In the genomic region with DNA sequence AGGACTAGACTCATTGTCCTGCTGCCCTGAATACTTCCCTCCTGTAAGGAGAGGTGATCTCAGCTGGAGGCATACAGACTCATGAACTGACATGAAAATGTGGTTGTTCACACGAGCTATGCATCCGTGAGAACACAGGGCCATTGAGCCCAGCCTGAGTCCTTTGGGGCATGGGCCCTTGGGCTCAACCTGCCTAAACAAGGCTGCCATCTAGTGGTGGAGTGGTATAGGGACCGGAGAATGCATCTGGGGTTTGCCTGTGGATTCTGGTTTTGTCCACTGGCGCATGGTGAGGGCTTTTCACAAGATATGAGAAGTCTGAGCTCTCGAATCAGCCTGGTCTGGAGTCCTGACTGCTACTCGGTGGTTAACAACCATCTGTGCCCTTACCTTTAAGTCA, we compare ENCODE assay signal across 8 mouse cellular contexts. TPM values are rescaled to one million over a fixed set of nuclear protein-coding genes. Genes with fewer than 3 reads are reported as not detected.
DNase-seq lines count a peak whose midpoint lies in the region; ATAC-seq and TF ChIP-seq lines count a peak whose summit lies in the region.

No protein-coding gene starts in this region.

- TF ChIP-seq CTCF in spleen, adult 2 months (IDR thresholded peaks at IDR 0.05; ENCODE audit: extremely low read depth, insufficient read depth, insufficient read length, insufficient replicate concordance): peak; percentile 93; the same call in 1 of the 2 replicates

- H3K4me3 ChIP-seq in heart, embryonic 11.5 days (ENCODE audit: low read depth, low read length): no peak overlapping the region
- no peak overlapping the region for H3K4me3 ChIP-seq in forebrain, embryonic 10.5 days
- H3K4me3 ChIP-seq in spleen, adult 2 months (ENCODE audit: extremely low read depth, insufficient read depth, insufficient read length): no peak overlapping the region

- no peak for ATAC-seq in heart, embryonic 11.5 days (replicated peaks; ENCODE audit: insufficient number of reproducible peaks, low FRiP score, low TSS enrichment)
- ATAC-seq in megakaryocyte progenitor cell, adult 5-6 weeks (replicated peaks; ENCODE audit: poor library complexity): peak; percentile 98

- no peak overlapping the region for H3K27ac ChIP-seq in heart, embryonic 11.5 days (ENCODE audit: low read depth, low read length)
- no peak overlapping the region for H3K27ac ChIP-seq in forebrain, embryonic 10.5 days
- no peak overlapping the region for H3K27ac ChIP-seq in spleen, adult 2 months (ENCODE audit: insufficient read depth, low read length)

- no peaks in the 10 kb centered on the region for H3K27me3 ChIP-seq in heart, embryonic 11.5 days (ENCODE audit: control insufficient read depth, insufficient read depth, low read length)
- no peaks in the 10 kb centered on the region for H3K27me3 ChIP-seq in forebrain, embryonic 10.5 days (ENCODE audit: poor library complexity, severe bottlenecking)
- H3K27me3 ChIP-seq in spleen, adult 2 months (ENCODE audit: control insufficient read depth, insufficient read depth, low read length): no peaks in the 10 kb centered on the region

- peaks cover 43% of the 10 kb centered on the region for H3K36me3 ChIP-seq in heart, embryonic 11.5 days (ENCODE audit: control insufficient read depth, insufficient read depth, low read length)
- H3K36me3 ChIP-seq in forebrain, embryonic 10.5 days (replicated peaks): peaks cover 100% of the 10 kb centered on the region
- H3K36me3 ChIP-seq in spleen, adult 2 months (ENCODE audit: control insufficient read depth, insufficient read depth, low read length): peaks cover 1% of the 10 kb centered on the region; the same call in 1 of the 2 replicates

- no peak overlapping the region for H3K4me2 ChIP-seq in heart, embryonic 11.5 days

- H3K9ac ChIP-seq in heart, embryonic 11.5 days (ENCODE audit: low read depth, low read length): no peak overlapping the region

- intact Hi-C loops in heart, postnatal 36 days (cut with DNase I): loop anchor here (1.0 to 5.0 kb wide), 2 partner anchors 151 to 270 kb away; no protein-coding TSS in a partner anchor

- H3K9me3 ChIP-seq in heart, embryonic 11.5 days (replicated peaks; ENCODE audit: control insufficient read depth, low read length): no peaks in the 10 kb centered on the region
- H3K9me3 ChIP-seq in forebrain, embryonic 10.5 days: no peaks in the 10 kb centered on the region

- no peaks in the 10 kb centered on the region for H3K4me1 ChIP-seq in heart, embryonic 11.5 days (ENCODE audit: control insufficient read depth, insufficient read depth, low read length)
- no peaks in the 10 kb centered on the region for H3K4me1 ChIP-seq in forebrain, embryonic 10.5 days
- H3K4me1 ChIP-seq in spleen, adult 2 months (ENCODE audit: control insufficient read depth, insufficient read depth, insufficient read length): no peaks in the 10 kb centered on the region

- DNase-seq in heart, adult 11 months: peak; percentile 95
- DNase-seq in c-Kit-negative CD71-positive TER-119-positive erythroid progenitor cells, embryonic 14.5 days (ENCODE audit: low read depth, low spot score): peak; percentile 50
- DNase-seq in forebrain, embryonic 10.5 days (ENCODE audit: extremely low spot score, low spot score): peak; percentile 62
- peak; percentile 68 for DNase-seq in heart, postnatal 36 days
- peak; percentile 74 to 79 for DNase-seq in left cerebral cortex, adult 18-20 months (ENCODE audit: low spot score in 2 of 2)
- DNase-seq in spleen, adult 2 months (ENCODE audit: low read depth in 1 of 2, low spot score in 2 of 2): peak; percentile 46 to 61

- TF ChIP-seq POLR2A in spleen, adult 2 months (IDR thresholded peaks at IDR 0.05; ENCODE audit: low read depth, low read length): no peak

- 55% methylated on average over 6 of the region's 6 CpGs for WGBS in heart, embryonic 11.5 days (ENCODE audit: insufficient replicate concordance)
- WGBS in forebrain, embryonic 10.5 days: 60% methylated on average over 6 of the region's 6 CpGs
- WGBS in spleen, adult 2 months: 40% methylated on average over 6 of the region's 6 CpGs

RNA-seq across cellular contexts. Expression of a gene that starts 8.2 kb away (rescaled TPM):
- polyA plus RNA-seq in heart, embryonic 11.5 days (2014; fragmentation: Nextera tagmentation; extraction: Ambion mirVana): 24.4 and 27.8 TPM in 2 replicates
- polyA plus RNA-seq in forebrain, embryonic 10.5 days (2016; fragmentation: Nextera tagmentation; extraction: Ambion mirVana): 62.7 and 63.1 TPM in 2 replicates
- total RNA-seq in heart, postnatal 36 days (2021): under 1 TPM; 0.17 to 0.46 TPM
- total RNA-seq in left cerebral cortex, adult 18-20 months (2021): under 1 TPM; 0.14 to 0.28 TPM
- 15.3 and 18.1 TPM in 2 replicates for total RNA-seq in megakaryocyte progenitor cell, adult 5-6 weeks (2015)
- total RNA-seq in megakaryocyte progenitor cell, adult 5-6 weeks (2017): 16.9 and 18.6 TPM in 2 replicates
- 5.2 and 9.5 TPM in 2 replicates for polyA plus RNA-seq in spleen, adult 2 months (2012; rRNA removed)

RNA-seq across cellular contexts. Expression of a gene that starts 11.4 kb away (rescaled TPM):
- polyA plus RNA-seq in heart, embryonic 11.5 days (2014; fragmentation: Nextera tagmentation; extraction: Ambion mirVana): 24.0 and 26.4 TPM in 2 replicates
- 39.6 and 39.7 TPM in 2 replicates for polyA plus RNA-seq in forebrain, embryonic 10.5 days (2016; fragmentation: Nextera tagmentation; extraction: Ambion mirVana)
- 10 to 100 TPM; 17.3 to 21.0 TPM for total RNA-seq in heart, postnatal 36 days (2021)
- total RNA-seq in left cerebral cortex, adult 18-20 months (2021): 10 to 100 TPM; 21.9 to 28.3 TPM
- 7.4 and 7.6 TPM in 2 replicates for total RNA-seq in megakaryocyte progenitor cell, adult 5-6 weeks (2015)
- total RNA-seq in megakaryocyte progenitor cell, adult 5-6 weeks (2017): 22.6 and 24.7 TPM in 2 replicates
- polyA plus RNA-seq in spleen, adult 2 months (2012; rRNA removed): 20.7 and 29.3 TPM in 2 replicates

RNA-seq across cellular contexts. Expression of a gene that starts 35.6 kb away (rescaled TPM):
- polyA plus RNA-seq in heart, embryonic 11.5 days (2014; fragmentation: Nextera tagmentation; extraction: Ambion mirVana): 2.7 and 4.0 TPM in 2 replicates
- polyA plus RNA-seq in forebrain, embryonic 10.5 days (2016; fragmentation: Nextera tagmentation; extraction: Ambion mirVana): 2.2 and 3.1 TPM in 2 replicates
- 10 to 100 TPM; 13.9 to 21.5 TPM for total RNA-seq in heart, postnatal 36 days (2021)
- 1 to 10 TPM; 5.7 to 9.0 TPM for total RNA-seq in left cerebral cortex, adult 18-20 months (2021)
- total RNA-seq in megakaryocyte progenitor cell, adult 5-6 weeks (2015): 1.9 and 2.4 TPM in 2 replicates
- 2.4 and 3.3 TPM in 2 replicates for total RNA-seq in megakaryocyte progenitor cell, adult 5-6 weeks (2017)
- 4.9 and 5.3 TPM in 2 replicates for polyA plus RNA-seq in spleen, adult 2 months (2012; rRNA removed)

RNA-seq across cellular contexts. Expression of a gene that starts 46.2 kb away (rescaled TPM):
- 0.14 TPM in 2 replicates for polyA plus RNA-seq in heart, embryonic 11.5 days (2014; fragmentation: Nextera tagmentation; extraction: Ambion mirVana)
- polyA plus RNA-seq in forebrain, embryonic 10.5 days (2016; fragmentation: Nextera tagmentation; extraction: Ambion mirVana): 0.04 and 0.09 TPM in 2 replicates
- 1 to 10 TPM; 2.7 to 3.8 TPM for total RNA-seq in heart, postnatal 36 days (2021)
- total RNA-seq in left cerebral cortex, adult 18-20 months (2021): 1 to 10 TPM in 1 of 2 experiments, under 1 TPM in 1; 0.94 to 1.0 TPM
- total RNA-seq in megakaryocyte progenitor cell, adult 5-6 weeks (2015): 0.05 TPM in 2 replicates
- 0.07 TPM in 1 of 2 replicates, not detected in the other for total RNA-seq in megakaryocyte progenitor cell, adult 5-6 weeks (2017)
- 0.01 and 0.02 TPM in 2 replicates for polyA plus RNA-seq in spleen, adult 2 months (2012; rRNA removed)

RNA-seq across cellular contexts. Expression of a gene that starts 56.2 kb away (rescaled TPM):
- polyA plus RNA-seq in heart, embryonic 11.5 days (2014; fragmentation: Nextera tagmentation; extraction: Ambion mirVana): 37.1 and 41.5 TPM in 2 replicates
- polyA plus RNA-seq in forebrain, embryonic 10.5 days (2016; fragmentation: Nextera tagmentation; extraction: Ambion mirVana): 29.7 and 30.7 TPM in 2 replicates
- total RNA-seq in heart, postnatal 36 days (2021): 10 to 100 TPM; 35.6 to 41.4 TPM
- total RNA-seq in left cerebral cortex, adult 18-20 months (2021): 10 to 100 TPM; 19.3 to 21.3 TPM
- 10.9 and 17.1 TPM in 2 replicates for total RNA-seq in megakaryocyte progenitor cell, adult 5-6 weeks (2015)
- total RNA-seq in megakaryocyte progenitor cell, adult 5-6 weeks (2017): 15.2 and 15.5 TPM in 2 replicates
- 21.8 and 24.3 TPM in 2 replicates for polyA plus RNA-seq in spleen, adult 2 months (2012; rRNA removed)

Comparison
In these comparisons a context has a peak if more than half of its experiments do, and no peak if none do; other contexts are left out.
1. RNA of a gene that starts 8.2 kb away (total RNA-seq): 15.3 to 18.6 TPM in megakaryocyte progenitor cell, adult 5-6 weeks; 0.17 to 0.46 TPM in heart, postnatal 36 days and 0.14 to 0.28 TPM in left cerebral cortex, adult 18-20 months; every median in the first group is over 10 times any median in the second.
2. Peak in every context shown above with its lines, with median percentiles within 50 percentile points of each other: DNase-seq.